Mouse (Mus musculus) olfactory bulb, adult 2 months (tissue): ENCODE measurements at regions not wholly inside any gene's neighbourhood (a gene's known extent, or its start where the extent isn't known, plus 50 kb on each side); places are given as distances from the start of the nearest gene placed in this dataset.

Experiments
- CTCF ChIP-seq: fragments of 200-500 bp; IDR thresholded peaks from 2 replicates; pipeline ENCODE4 v1.5.1; 2012; ENCODE audit warnings: low read depth, mild to moderate bottlenecking, low read length, moderate library complexity; ENCODE audit not compliant: insufficient read depth
- POLR2A ChIP-seq: fragments of 200-500 bp; IDR thresholded peaks from 2 replicates; pipeline ENCODE4 v1.6.1; 2012; ENCODE audit warnings: mild to moderate bottlenecking, low read depth, low read length, moderate library complexity; ENCODE audit not compliant: insufficient read depth

- TF ChIP-seq CTCF, result no peak
- no peak for TF ChIP-seq POLR2A
These were observed 346.8 kb upstream of the Prkd1 start for GRCm38 (mm10) chr12:50995664-50996063.
